Mouse (Mus musculus): ENCODE data around the gene Ccdc3.
"Not testable (repeated sequence)": the region's sequence is repeated elsewhere in the genome, so short reads cannot be mapped to it uniquely, and the experiment has no call there.

The Ccdc3 gene

DNA sequence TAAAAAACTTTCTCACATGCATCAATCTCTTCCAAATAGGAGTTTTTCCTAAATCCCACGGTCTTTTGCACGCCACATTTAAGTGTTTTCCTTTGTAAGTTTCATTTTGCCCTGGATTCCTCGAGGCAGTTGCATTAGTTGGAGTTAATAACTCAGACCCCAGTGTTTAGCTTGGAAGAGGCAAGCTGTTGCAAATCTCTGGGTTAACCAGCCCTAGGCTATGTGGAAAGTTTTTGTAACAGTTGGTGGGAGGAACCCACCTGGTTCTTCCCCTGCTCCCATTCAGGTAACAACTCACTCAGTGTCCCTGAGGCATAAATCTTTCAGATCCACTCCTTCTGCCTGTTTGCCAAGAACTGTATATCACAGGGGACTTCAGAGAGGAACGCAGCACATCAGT, 101.9 kb downstream of the Ccdc3 start:
- no peak for TF ChIP-seq POU5F1 (IDR thresholded peaks at IDR 0.05; ENCODE audit: borderline replicate concordance, low read length)
- TF ChIP-seq NANOG (IDR thresholded peaks at IDR 0.05; ENCODE audit: borderline replicate concordance, low read length): no peak
- no peak for TF ChIP-seq CTCF (conservative IDR thresholded peaks at IDR 0.05; ENCODE audit: low read length)
- no peak overlapping the region for H3K4me3 ChIP-seq (replicated peaks; ENCODE audit: low read length)
- H3K9me3 ChIP-seq (ENCODE audit: low read length): peaks cover 2% of the 10 kb centered on the region
- H3K27me3 ChIP-seq (ENCODE audit: insufficient read depth, low read length): 0 out of 2 replicates have a peak, but pooled peaks cover 3% of the 10 kb centered on the region
- no peaks in the 10 kb centered on the region for H3K36me3 ChIP-seq (ENCODE audit: insufficient read depth, low read length)
- no peaks in the 10 kb centered on the region for H3K4me1 ChIP-seq (replicated peaks; ENCODE audit: low read depth, low read length)

DNA sequence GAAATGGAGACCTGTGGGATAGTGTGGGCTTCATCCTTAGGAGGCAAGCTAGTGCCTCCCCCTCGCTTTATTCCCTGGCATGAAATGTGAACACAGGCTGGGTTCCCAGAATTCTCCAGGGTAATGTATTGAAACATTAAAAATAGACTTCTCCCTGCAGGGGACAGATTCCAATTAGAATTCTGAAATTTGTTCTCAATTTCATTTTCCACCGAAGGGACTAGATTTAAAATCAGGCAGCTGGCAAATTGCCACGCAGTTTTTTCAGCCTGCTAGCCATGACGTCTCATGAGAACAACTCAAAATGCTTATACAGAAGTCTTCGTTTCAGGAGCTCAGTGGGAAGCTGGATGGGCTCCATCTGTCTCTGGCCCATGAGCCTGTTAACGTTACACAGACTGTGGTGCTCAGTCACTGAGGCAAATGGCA, 103.9 kb downstream of the Ccdc3 start:
- no peak overlapping the region for H3K4me3 ChIP-seq (replicated peaks; ENCODE audit: low read length)
- H3K4me1 ChIP-seq (replicated peaks; ENCODE audit: low read depth, low read length): peaks cover under 1% of the 10 kb centered on the region
- H3K9me3 ChIP-seq (ENCODE audit: low read length): peaks cover 8% of the 10 kb centered on the region
- H3K27me3 ChIP-seq (ENCODE audit: insufficient read depth, low read length): no peaks in the 10 kb centered on the region
- H3K36me3 ChIP-seq (ENCODE audit: insufficient read depth, low read length): no peaks in the 10 kb centered on the region
- TF ChIP-seq CTCF (conservative IDR thresholded peaks at IDR 0.05; ENCODE audit: low read length): no peak
- no peak for TF ChIP-seq POU5F1 (IDR thresholded peaks at IDR 0.05; ENCODE audit: borderline replicate concordance, low read length)
- no peak for TF ChIP-seq NANOG (IDR thresholded peaks at IDR 0.05; ENCODE audit: borderline replicate concordance, low read length)

DNA sequence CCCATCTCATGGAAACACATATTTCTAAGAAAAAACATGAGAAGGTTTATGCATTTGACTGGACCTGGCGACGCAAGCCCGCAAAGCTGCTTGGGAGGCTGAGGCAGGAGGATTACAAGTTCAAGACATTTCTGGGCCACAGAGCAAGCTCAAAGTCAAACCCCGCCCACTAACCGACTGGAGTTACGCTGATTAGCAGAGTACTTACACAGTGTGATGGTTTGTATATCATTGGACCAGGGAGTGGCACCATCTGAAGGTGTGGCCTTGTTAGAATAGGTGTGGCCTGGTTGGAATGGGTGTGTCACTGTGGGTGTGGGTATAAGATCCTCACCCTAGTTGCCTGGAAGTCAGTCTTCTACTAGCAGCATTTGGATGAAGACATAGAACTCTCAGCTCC, 111.6 kb downstream of the Ccdc3 start:
- H3K27me3 ChIP-seq (ENCODE audit: insufficient read depth, low read length); H3K9me3 ChIP-seq (ENCODE audit: low read length); H3K36me3 ChIP-seq (ENCODE audit: insufficient read depth, low read length); H3K4me3 ChIP-seq (replicated peaks; ENCODE audit: low read length): not testable (repeated sequence)
- peaks cover 23% of the 10 kb centered on the region for H3K4me1 ChIP-seq (replicated peaks; ENCODE audit: low read depth, low read length)

DNA sequence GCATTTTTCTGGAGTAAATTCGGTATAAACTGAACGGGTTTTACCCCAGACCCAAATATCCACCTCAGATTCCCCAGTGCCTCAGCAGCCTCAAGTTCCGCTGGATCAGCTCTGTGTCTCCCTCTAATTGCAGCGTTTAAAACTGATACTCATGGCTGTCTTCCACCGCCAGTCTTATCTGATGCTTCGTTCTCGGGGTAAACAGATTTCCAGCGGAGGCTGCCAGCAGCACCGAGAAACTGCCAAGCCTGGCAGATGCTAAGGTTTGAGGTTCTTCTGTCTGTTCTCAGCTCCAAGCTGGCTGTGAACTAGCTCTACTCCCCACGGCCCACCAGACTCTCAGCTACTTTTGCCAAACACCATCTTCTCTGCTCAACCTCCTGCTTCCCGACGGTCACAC, 112.4 kb downstream of the Ccdc3 start:
- Histone ChIP-seq H3K27me3 (ENCODE audit: insufficient read depth, low read length) (no peaks in the 10 kb centered on the region), H3K9me3 (ENCODE audit: low read length) (peaks cover 2% of the 10 kb centered on the region), H3K4me3 (replicated peaks; ENCODE audit: low read length) (no peak overlapping the region), H3K4me1 (replicated peaks; ENCODE audit: low read depth, low read length) (peaks cover 23% of the 10 kb centered on the region), H3K36me3 (ENCODE audit: insufficient read depth, low read length) (no peaks in the 10 kb centered on the region)
- TF ChIP-seq CTCF (conservative IDR thresholded peaks at IDR 0.05; ENCODE audit: low read length) (0 out of 2 replicates have a peak, but pooled peaks have one; percentile 10), POU5F1 (IDR thresholded peaks at IDR 0.05; ENCODE audit: borderline replicate concordance, low read length) (no peak), NANOG (IDR thresholded peaks at IDR 0.05; ENCODE audit: borderline replicate concordance, low read length) (no peak)

DNA sequence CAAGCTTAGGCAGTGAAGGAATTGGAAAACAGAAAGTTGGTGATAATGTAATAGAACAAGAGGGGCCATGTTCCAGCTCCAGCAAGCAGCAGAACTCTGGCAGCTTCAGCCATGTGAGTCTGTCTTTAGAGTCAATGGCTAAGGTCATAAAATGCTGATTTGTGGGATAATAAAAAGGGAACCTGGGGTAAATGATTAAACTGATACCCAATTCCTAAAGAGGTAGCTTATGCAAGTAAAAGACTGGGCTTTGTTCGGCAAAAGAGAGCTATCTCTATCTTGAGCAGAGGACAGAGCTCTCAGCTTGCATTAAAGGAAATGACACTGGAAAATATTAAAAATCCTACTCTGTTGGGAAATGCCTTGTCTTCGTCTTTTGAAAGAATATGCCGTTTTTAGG, 120.7 kb downstream of the Ccdc3 start:
- H3K4me1 ChIP-seq (replicated peaks; ENCODE audit: low read depth, low read length): no peaks in the 10 kb centered on the region
- H3K36me3 ChIP-seq (ENCODE audit: insufficient read depth, low read length): no peaks in the 10 kb centered on the region
- TF ChIP-seq NANOG (IDR thresholded peaks at IDR 0.05; ENCODE audit: borderline replicate concordance, low read length) (no peak), POU5F1 (IDR thresholded peaks at IDR 0.05; ENCODE audit: borderline replicate concordance, low read length) (no peak), CTCF (conservative IDR thresholded peaks at IDR 0.05; ENCODE audit: low read length) (no peak)
- no peaks in the 10 kb centered on the region for H3K9me3 ChIP-seq (ENCODE audit: low read length)
- H3K4me3 ChIP-seq (replicated peaks; ENCODE audit: low read length): no peak overlapping the region
- H3K27me3 ChIP-seq (ENCODE audit: insufficient read depth, low read length): no peaks in the 10 kb centered on the region

DNA sequence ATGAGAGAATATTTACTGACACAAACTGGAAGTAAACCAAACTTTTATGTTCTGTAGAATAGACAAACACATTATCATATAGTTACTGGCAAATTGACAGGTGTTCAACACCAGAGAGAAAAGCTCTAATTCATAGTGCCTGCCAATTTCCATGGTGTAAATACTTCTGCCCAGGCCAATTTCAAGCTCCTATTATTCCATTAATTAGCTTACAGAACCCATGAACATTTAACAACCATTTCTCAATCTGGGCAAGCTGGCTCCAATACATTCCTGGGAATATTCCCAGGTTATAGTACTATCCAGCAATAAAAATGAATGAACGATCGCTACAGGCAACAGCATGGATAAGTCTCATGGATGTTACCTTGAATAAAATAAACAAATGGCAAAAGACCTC, 124.7 kb downstream of the Ccdc3 start:
- TF ChIP-seq NANOG (IDR thresholded peaks at IDR 0.05; ENCODE audit: borderline replicate concordance, low read length) (no peak), POU5F1 (IDR thresholded peaks at IDR 0.05; ENCODE audit: borderline replicate concordance, low read length) (no peak), CTCF (conservative IDR thresholded peaks at IDR 0.05; ENCODE audit: low read length) (no peak)
- Histone ChIP-seq H3K4me1 (replicated peaks; ENCODE audit: low read depth, low read length) (no peaks in the 10 kb centered on the region), H3K4me3 (replicated peaks; ENCODE audit: low read length) (no peak overlapping the region), H3K27me3 (ENCODE audit: insufficient read depth, low read length) (no peaks in the 10 kb centered on the region), H3K9me3 (ENCODE audit: low read length) (no peaks in the 10 kb centered on the region), H3K36me3 (ENCODE audit: insufficient read depth, low read length) (no peaks in the 10 kb centered on the region)

DNA sequence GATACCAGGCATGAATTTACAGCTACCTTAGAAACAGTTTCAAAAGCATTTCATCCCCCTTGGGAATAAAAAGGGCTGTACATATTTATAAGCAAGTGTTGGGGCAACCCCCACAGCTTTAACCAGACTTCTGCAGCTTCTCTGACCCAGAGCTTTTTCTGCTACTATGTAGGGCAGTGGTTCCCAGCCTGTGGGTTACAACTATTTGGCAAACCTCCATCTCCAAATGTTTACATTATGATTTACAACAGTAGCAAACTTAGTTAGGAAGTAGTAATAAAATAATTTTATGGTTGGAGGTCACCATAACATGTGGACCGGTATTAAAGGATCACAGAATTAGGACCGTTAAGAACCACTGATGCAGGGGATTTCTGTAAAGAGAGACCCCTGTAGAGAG, 130.4 kb downstream of the Ccdc3 start:
- no peaks in the 10 kb centered on the region for H3K4me1 ChIP-seq (replicated peaks; ENCODE audit: low read depth, low read length)
- no peaks in the 10 kb centered on the region for H3K27me3 ChIP-seq (ENCODE audit: insufficient read depth, low read length)
- peaks cover 21% of the 10 kb centered on the region for H3K9me3 ChIP-seq (ENCODE audit: low read length)
- no peak overlapping the region for H3K4me3 ChIP-seq (replicated peaks; ENCODE audit: low read length)
- no peak for TF ChIP-seq POU5F1 (IDR thresholded peaks at IDR 0.05; ENCODE audit: borderline replicate concordance, low read length)
- TF ChIP-seq CTCF (conservative IDR thresholded peaks at IDR 0.05; ENCODE audit: low read length): no peak
- no peak for TF ChIP-seq NANOG (IDR thresholded peaks at IDR 0.05; ENCODE audit: borderline replicate concordance, low read length)
- no peaks in the 10 kb centered on the region for H3K36me3 ChIP-seq (ENCODE audit: insufficient read depth, low read length)
